Mouse (Mus musculus) CH12.LX (cell line): ENCODE results near the gene Ucma. TPM values are rescaled to one million over a fixed set of nuclear protein-coding genes. Genes with fewer than 3 reads are reported as not detected.
A peak's percentile ranks its signal among the peaks of the same experiment; 100 is the strongest.

Experiments used
- DNase-seq: peaks from one replicate; pipeline ENCODE4 v3.0.0-alpha.2; 2013; ENCODE audit errors: extremely low read depth
- H3K27ac ChIP-seq: 2 replicates; pipeline ENCODE4 v1.5.1; 2012; ENCODE audit warnings: low read depth, mild to moderate bottlenecking, control low read depth, moderate library complexity; ENCODE audit not compliant: insufficient read depth
- H3K27me3 ChIP-seq: replicated peaks from 2 replicates; pipeline ENCODE3; 2012; ENCODE audit warnings: inconsistent platforms
- H3K36me3 ChIP-seq, 2 experiments: replicated peaks in 1 of 2; 2 replicates each; pipeline versions ENCODE3 to v1.6.1; 2012; ENCODE audit warnings: inconsistent platforms in 1 of 2, low read length in 1 of 2, mild to moderate bottlenecking in 1 of 2, mixed read lengths in 1 of 2, moderate library complexity in 1 of 2; ENCODE audit not compliant: control insufficient read depth in 1 of 2, insufficient read depth in 1 of 2
- H3K4me1 ChIP-seq, 2 experiments: 2 replicates each; pipeline ENCODE4 v1.6.1; 2012; ENCODE audit warnings: inconsistent platforms in 1 of 2, moderate library complexity in 1 of 2; ENCODE audit not compliant: insufficient read depth in 2 of 2, control insufficient read depth in 1 of 2
- H3K4me2 ChIP-seq: 2 replicates; pipeline ENCODE4 v1.6.1; 2012; ENCODE audit warnings: low read depth, mild to moderate bottlenecking, control low read depth; ENCODE audit not compliant: poor library complexity, insufficient read depth, severe bottlenecking
- H3K4me3 ChIP-seq, 3 experiments: fragments of 150-350 bp in 1 of 3; sonication (generic) in 1 of 3; replicated peaks in 1 of 3; 2 replicates each; pipeline versions ENCODE3 to v1.5.1; 2011 to 2012; ENCODE audit warnings: low read depth in 2 of 3, low read length in 2 of 3, mild to moderate bottlenecking in 2 of 3, moderate library complexity in 2 of 3, control low read depth in 1 of 3, improper control_type of control experiment in 1 of 3, inconsistent platforms in 1 of 3, mixed read lengths in 1 of 3; ENCODE audit not compliant: poor library complexity in 1 of 3
- H3K79me2 ChIP-seq: replicated peaks from 2 replicates; pipeline ENCODE4 v1.6.1; 2012; ENCODE audit warnings: mild to moderate bottlenecking, moderate library complexity; ENCODE audit not compliant: control insufficient read depth, poor library complexity, insufficient read depth, severe bottlenecking; ENCODE audit errors: extremely low read depth
- H3K9ac ChIP-seq: 2 replicates; pipeline ENCODE4 v1.6.1; 2012; ENCODE audit warnings: low read depth, mild to moderate bottlenecking, control low read depth, moderate library complexity; ENCODE audit not compliant: insufficient read depth
- H3K9me3 ChIP-seq: replicated peaks from 2 replicates; pipeline ENCODE3; 2012; ENCODE audit warnings: low read length, inconsistent platforms, mixed read lengths
- BHLHE40 ChIP-seq: IDR thresholded peaks from 2 replicates; pipeline ENCODE4 v1.6.1; 2011; ENCODE audit warnings: mild to moderate bottlenecking, low read depth, low read length, improper control_type of control experiment
- CHD1 ChIP-seq: IDR thresholded peaks from 2 replicates; pipeline ENCODE4 v1.6.1; 2012; ENCODE audit warnings: low read depth, low read length, improper control_type of control experiment, inconsistent platforms
- CHD2 ChIP-seq: IDR thresholded peaks from 2 replicates; pipeline ENCODE4 v1.6.1; 2011; ENCODE audit warnings: low read length, improper control_type of control experiment
- ETS1 ChIP-seq: conservative IDR thresholded peaks from 2 replicates; pipeline ENCODE4 v1.6.1; 2012; ENCODE audit warnings: low read depth, mild to moderate bottlenecking, inconsistent platforms, low read length, improper control_type of control experiment, moderate library complexity
- GABPA ChIP-seq: IDR thresholded peaks from 2 replicates; pipeline ENCODE4 v1.6.1; 2012; ENCODE audit warnings: low read depth, low read length, improper control_type of control experiment, inconsistent platforms; ENCODE audit not compliant: insufficient replicate concordance
- HCFC1 ChIP-seq: IDR thresholded peaks from 2 replicates; pipeline ENCODE4 v1.6.1; 2012; ENCODE audit warnings: low read depth, mild to moderate bottlenecking, inconsistent platforms, low read length, improper control_type of control experiment
- MAFK ChIP-seq: IDR thresholded peaks from 2 replicates; pipeline ENCODE4 v1.6.1; 2011; ENCODE audit warnings: low read length, improper control_type of control experiment; ENCODE audit not compliant: insufficient replicate concordance
- MAZ ChIP-seq: IDR thresholded peaks from 2 replicates; pipeline ENCODE4 v1.6.1; 2012; ENCODE audit warnings: low read depth, mild to moderate bottlenecking, inconsistent platforms, low read length, improper control_type of control experiment, moderate library complexity
- MEF2A ChIP-seq: IDR thresholded peaks from 2 replicates; pipeline ENCODE4 v1.6.1; 2014; ENCODE audit warnings: low read depth, mild to moderate bottlenecking, inconsistent platforms, low read length, improper control_type of control experiment, borderline replicate concordance
- POLR2AphosphoS2 ChIP-seq: IDR thresholded peaks from 2 replicates; pipeline ENCODE4 v1.6.1; 2011; ENCODE audit warnings: low read depth, low read length, improper control_type of control experiment
- RCOR1 ChIP-seq: conservative IDR thresholded peaks from 2 replicates; pipeline ENCODE4 v1.6.1; 2012; ENCODE audit warnings: low read depth, mild to moderate bottlenecking, inconsistent platforms, low read length, improper control_type of control experiment
- SIN3A ChIP-seq: IDR thresholded peaks from 2 replicates; pipeline ENCODE4 v1.6.1; 2012; ENCODE audit warnings: low read length, improper control_type of control experiment, inconsistent platforms
- TCF12 ChIP-seq: IDR thresholded peaks from 2 replicates; pipeline ENCODE4 v1.6.1; 2014; ENCODE audit warnings: low read depth, mild to moderate bottlenecking, inconsistent platforms, low read length, improper control_type of control experiment
- ZMIZ1 ChIP-seq: IDR thresholded peaks from 2 replicates; pipeline ENCODE4 v1.6.1; 2012; ENCODE audit warnings: low read depth, mild to moderate bottlenecking, inconsistent platforms, low read length, improper control_type of control experiment
- ZNF384 ChIP-seq: IDR thresholded peaks from 2 replicates; pipeline ENCODE4 v1.6.1; 2012; ENCODE audit warnings: low read depth, low read length, improper control_type of control experiment, inconsistent platforms
- dilution Hi-C: fragments of 300-500 bp; cut with MboI; formaldehyde crosslinking; loops from 2 replicates; pipeline ENCODE4 v1.14.3; 2020; ENCODE audit warnings: low sequenced_read_pairs; ENCODE audit not compliant: extremely low pct_unique_long_range_greater_than_20kb, extremely low pct_ligation_motif_present
- in situ Hi-C: fragments of 300-500 bp; cut with MboI; formaldehyde crosslinking; loops from 3 replicates; pipeline ENCODE4 v1.14.3; 2019; ENCODE audit warnings: low sequenced_read_pairs, low pct_ligation_motif_present, low pct_unique_long_range_greater_than_20kb, mixed read lengths
- polyA plus RNA-seq: library from polyadenylated mRNA; unstranded; fragments of >175 nt; gene quantifications from 2 replicates; pipeline ENCODE4 v1.2.1, GENCODE M21; 2012; ENCODE audit warnings: low read depth; ENCODE audit not compliant: insufficient read length
- total RNA-seq, 2 experiments: library from RNA; depleted of rRNA; stranded (reverse); fragments of 300-350 nt in 1 of 2; fragments of >200 nt in 1 of 2; gene quantifications; 2 replicates each; pipeline ENCODE4 v1.2.3; 2012 to 2014

The Ucma gene
- total and polyA plus RNA-seq, 3 experiments: not detected

DNA sequence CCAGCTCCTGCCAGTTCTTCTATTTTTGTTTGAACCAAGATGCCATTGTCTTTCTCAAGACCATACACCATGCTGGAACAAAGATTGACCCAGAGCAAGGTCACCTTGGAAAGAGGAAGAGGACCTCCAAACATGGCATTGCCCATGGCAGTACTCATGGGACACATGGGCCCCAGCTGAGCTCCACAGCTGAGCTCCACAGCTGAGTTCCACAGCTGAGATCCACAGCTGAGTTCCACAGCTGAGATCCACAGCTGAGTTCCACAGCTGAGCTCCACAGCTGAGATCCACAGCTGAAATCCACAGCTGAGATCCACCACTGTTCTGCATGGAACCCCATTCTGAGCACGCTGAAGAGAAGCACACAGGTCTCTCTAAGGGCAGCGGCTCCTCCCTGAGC lies 24.9 kb upstream of the Ucma start:
- Histone ChIP-seq H3K4me3 (no peak overlapping the region), H3K4me2 (no peak overlapping the region), H3K27ac (no peak overlapping the region), H3K9ac (no peak overlapping the region), H3K9me3 (peaks cover 16% of the 10 kb centered on the region), H3K27me3 (no peaks in the 10 kb centered on the region), H3K79me2 (no peaks in the 10 kb centered on the region), H3K36me3 (no peaks in the 10 kb centered on the region), H3K4me1 (peaks cover 5 to 12% of the 10 kb centered on the region in 2 experiments)
- dilution Hi-C loops: no loop called here
- in situ Hi-C loops: no loop called here
- no peak for DNase-seq
- TF ChIP-seq TCF12 (peak; percentile 23; the same call in 1 of the 2 replicates), RCOR1 (no peak), MAZ (no peak), ETS1 (no peak), POLR2AphosphoS2 (no peak), CHD1 (no peak), ZMIZ1 (no peak)

DNA sequence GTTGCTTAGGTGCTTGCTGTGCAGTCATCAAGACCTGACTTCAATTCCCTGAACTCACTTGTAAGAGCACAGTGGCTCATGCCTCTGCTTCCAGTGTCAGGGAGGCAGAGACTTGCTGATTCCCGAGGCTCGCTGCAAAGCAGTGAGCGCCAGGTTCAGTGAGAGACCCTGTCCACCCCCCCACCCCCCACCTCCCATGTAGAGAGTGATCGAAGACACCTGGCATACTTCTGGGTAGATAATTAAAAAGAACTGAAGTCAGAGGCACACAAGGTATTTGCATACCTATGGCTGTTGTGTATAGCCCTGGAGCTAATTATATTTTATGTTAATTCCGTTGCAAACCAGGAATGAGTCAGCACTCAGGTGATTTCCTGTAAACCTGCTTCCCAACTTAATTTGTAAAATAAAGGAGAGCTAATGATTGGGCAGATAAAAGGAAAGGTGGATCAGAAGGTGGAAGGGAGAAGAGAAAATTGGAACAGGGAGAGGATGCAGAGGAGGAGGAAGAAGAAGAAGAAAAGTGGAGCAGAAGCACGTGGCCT lies 21.6 kb upstream of the Ucma start:
- H3K27me3 ChIP-seq: no peaks in the 10 kb centered on the region
- DNase-seq: peak; percentile 16
- in situ Hi-C loops (no loop called here), dilution Hi-C loops (no loop called here)
- H3K4me2 ChIP-seq: no peak overlapping the region
- no peaks in the 10 kb centered on the region for H3K36me3 ChIP-seq
- H3K79me2 ChIP-seq: no peaks in the 10 kb centered on the region
- no peak overlapping the region for H3K27ac ChIP-seq
- peaks cover 16% of the 10 kb centered on the region for H3K9me3 ChIP-seq
- no peak overlapping the region for H3K4me3 ChIP-seq
- TF ChIP-seq ETS1 (no peak), BHLHE40 (peak; percentile 62), MEF2A (0 out of 2 replicates have a peak, but pooled peaks have one; percentile 27)
- TF ChIP-seq, all 38 proteins: peak for 2
- Histone ChIP-seq H3K9ac (no peak overlapping the region), H3K4me1 (peaks cover 5 to 18% of the 10 kb centered on the region in 2 experiments)

DNA sequence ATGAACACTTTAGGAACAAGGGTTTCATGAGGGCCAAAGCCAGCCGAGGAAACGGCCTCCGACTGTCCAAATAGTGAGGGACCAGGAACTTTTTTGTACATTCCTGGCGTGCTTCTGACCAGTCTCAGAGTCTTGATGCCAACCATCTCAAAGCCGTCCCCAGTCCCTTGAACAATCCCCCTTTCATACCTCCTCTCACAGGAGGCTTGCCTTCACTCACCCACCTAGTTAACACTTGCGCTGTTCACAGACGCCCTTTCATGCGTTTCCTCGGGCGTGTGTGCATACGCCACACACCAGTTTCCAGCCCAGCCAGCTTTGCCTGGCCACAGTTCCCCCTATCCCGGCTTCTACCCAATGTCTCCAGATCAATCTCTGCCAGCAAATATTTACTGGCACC lies 17.9 kb upstream of the Ucma start:
- Histone ChIP-seq H3K4me2 (no peak overlapping the region), H3K36me3 (no peaks in the 10 kb centered on the region), H3K27me3 (no peaks in the 10 kb centered on the region), H3K9me3 (peaks cover 4% of the 10 kb centered on the region), H3K9ac (no peak overlapping the region), H3K27ac (no peak overlapping the region), H3K79me2 (no peaks in the 10 kb centered on the region), H3K4me1 (peaks cover 5 to 18% of the 10 kb centered on the region in 2 experiments), H3K4me3 (no peak overlapping the region)
- dilution Hi-C loops (no loop called here), in situ Hi-C loops (no loop called here)
- no peak for DNase-seq
- no peak for TF ChIP-seq CHD2
- TF ChIP-seq ZMIZ1: no peak
- TF ChIP-seq MAFK: no peak
- no peak for TF ChIP-seq MEF2A
- no peak for TF ChIP-seq GABPA
- no peak for TF ChIP-seq ZNF384
- no peak for TF ChIP-seq HCFC1
- no peak for TF ChIP-seq SIN3A
